ENCODE assay signal across 28 mouse cellular contexts in the genomic region with DNA sequence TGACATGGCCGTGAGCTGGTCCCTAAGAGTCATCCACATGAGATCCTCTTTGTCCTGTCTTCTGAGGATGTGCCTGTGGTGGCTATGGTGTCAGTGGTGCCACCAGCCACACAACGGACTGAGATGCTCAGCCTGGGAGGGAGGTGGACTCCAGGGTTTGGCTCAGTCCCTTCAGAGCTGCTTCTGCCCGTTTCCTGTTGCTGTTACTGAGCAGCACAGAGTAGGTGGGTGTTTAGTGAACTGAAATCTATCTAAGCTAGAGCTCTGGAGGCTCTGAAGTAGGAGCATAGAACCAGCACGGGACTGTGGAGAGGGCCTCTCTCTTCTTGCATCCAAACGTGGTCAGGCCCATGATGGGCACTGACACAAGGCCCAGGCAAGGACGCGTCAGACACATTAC. TPM values are rescaled to one million over a fixed set of nuclear protein-coding genes. Genes with fewer than 3 reads are reported as not detected.
DNase-seq lines count a peak whose midpoint lies in the region; ATAC-seq and TF ChIP-seq lines count a peak whose summit lies in the region.
"Had no signal": no experiment of that assay in that cellular context is flagged by ENCODE, and none has a peak within 500 bp of the region (broad histone marks: within the 10 kb centered on the region; RNA-seq: fewer than 3 reads in every experiment).

No protein-coding gene starts in this region.

- H3K79me2 ChIP-seq in liver, adult 2 months (ENCODE audit: control insufficient read depth, insufficient read depth, low read length), result no peaks in the 10 kb centered on the region

- no peaks in the 10 kb centered on the region for H3K9me3 ChIP-seq in liver, postnatal 0 days (ENCODE audit: low read length)
- H3K9me3 ChIP-seq: embryonic facial prominence, embryonic 13.5 days; embryonic facial prominence, embryonic 15.5 days; forebrain, embryonic 10.5 days; forebrain, embryonic 12.5 days; G1E had no signal

- intact Hi-C loops in left cerebral cortex, adult 2 months (cut with DNase I), result loop anchor here (5.0 kb wide), 1 partner anchor 57 kb away; no protein-coding TSS in a partner anchor

- H3K27me3 ChIP-seq in liver, adult 2 months (ENCODE audit: control insufficient read depth, insufficient read depth, low read length), result no peaks in the 10 kb centered on the region
- H3K27me3 ChIP-seq in liver, postnatal 0 days (ENCODE audit: insufficient read depth, low read length), result no peaks in the 10 kb centered on the region
- H3K27me3 ChIP-seq: CH12.LX; embryonic facial prominence, embryonic 13.5 days; embryonic facial prominence, embryonic 15.5 days; forebrain, embryonic 12.5 days; Patski had no signal

- ATAC-seq in frontal cortex, adult (ENCODE audit: low TSS enrichment), result peak; percentile 54; the same call in 1 of the 2 replicates
- ATAC-seq in liver, postnatal 0 days, result no peak
- ATAC-seq: activated CD4-positive, CD25-positive, alpha-beta regulatory T cell, adult 4 months; CD4-positive, CD25-positive, alpha-beta regulatory T cell, adult 4 months; forebrain, embryonic 14.5 days; Patski had no signal

- H3K4me2 ChIP-seq in liver, postnatal 0 days (ENCODE audit: low read depth, low read length), result no peak overlapping the region
- H3K4me2 ChIP-seq: embryonic facial prominence, embryonic 13.5 days; embryonic facial prominence, embryonic 15.5 days; forebrain, embryonic 12.5 days had no signal

- TF ChIP-seq POLR2A in liver, adult 2 months (IDR thresholded peaks at IDR 0.05; ENCODE audit: extremely low read depth, insufficient read depth, low read length), result no peak

- DNase-seq in frontal cortex, postnatal 14 days (ENCODE audit: low spot score in 2 of 2), result no peak
- DNase-seq in left cerebral cortex, adult 2 months (ENCODE audit: extremely low spot score in 1 of 2, low spot score in 2 of 2), result no peak
- DNase-seq in left cerebral cortex, adult 18-20 months (ENCODE audit: low spot score in 2 of 2), result no peak
- no peak for DNase-seq in liver, adult 2 months (ENCODE audit: extremely low read depth, low read depth, low spot score)
- no peak for DNase-seq in liver, postnatal 0 days
- peak; percentile 60 for DNase-seq in brain, adult 2 months (ENCODE audit: low read depth, low spot score)
- DNase-seq: adrenal gland, adult 8-10 months; adrenal gland, postnatal 36 days; B cell, adult 2 months; cerebellum, adult 11 months; cerebellum, adult 18-20 months; cerebellum, adult 8-10 months; cerebellum, adult 9-11 months; cerebellum, postnatal 14 days; cerebellum, postnatal 36 days; embryo, embryonic 11 days had no signal

- H3K36me3 ChIP-seq in liver, adult 2 months (ENCODE audit: control insufficient read depth, insufficient read depth, low read length), result no peaks in the 10 kb centered on the region; the same call in 1 of the 2 replicates
- H3K36me3 ChIP-seq in liver, postnatal 0 days (replicated peaks; ENCODE audit: insufficient read depth, low read length), result peaks cover 28% of the 10 kb centered on the region

- no peak for TF ChIP-seq CTCF in left cerebral cortex, adult 2 months (IDR thresholded peaks at IDR 0.05)
- no peak for TF ChIP-seq CTCF in liver, adult 2 months (IDR thresholded peaks at IDR 0.05; ENCODE audit: low read depth, low read length)
- no peak for TF ChIP-seq CTCF in liver, postnatal 0 days (IDR thresholded peaks at IDR 0.05; ENCODE audit: low read depth)

- no peak overlapping the region for H3K9ac ChIP-seq in liver, adult 2 months (ENCODE audit: low read depth, low read length)
- no peak overlapping the region for H3K9ac ChIP-seq in liver, postnatal 0 days (replicated peaks)
- H3K9ac ChIP-seq: embryonic facial prominence, embryonic 15.5 days; forebrain, embryonic 12.5 days had no signal

- TF ChIP-seq EP300 in liver, postnatal 0 days (IDR thresholded peaks at IDR 0.05; ENCODE audit: low read depth), result no peak

- WGBS in liver, adult 2 months, result 90% methylated on average over 7 of the region's 7 CpGs
- WGBS in liver, postnatal 0 days (ENCODE audit: insufficient replicate concordance), result 84% methylated on average over 7 of the region's 7 CpGs

- no peak overlapping the region for H3K4me3 ChIP-seq in left cerebral cortex, adult 2 months
- no peak overlapping the region for H3K4me3 ChIP-seq in liver, adult 2 months (ENCODE audit: insufficient read depth, low read depth, low read length)
- H3K4me3 ChIP-seq in liver, postnatal 0 days (ENCODE audit: low read depth, low read length), result no peak overlapping the region
- H3K4me3 ChIP-seq: embryonic facial prominence, embryonic 13.5 days; embryonic facial prominence, embryonic 15.5 days; erythroblast, embryonic 14.5 days; forebrain, embryonic 10.5 days; forebrain, embryonic 12.5 days had no signal

- peaks cover 54% of the 10 kb centered on the region for H3K4me1 ChIP-seq in liver, adult 2 months (ENCODE audit: control insufficient read depth, insufficient read depth, low read length)
- H3K4me1 ChIP-seq in liver, postnatal 0 days (ENCODE audit: insufficient read depth), result peaks cover 14% of the 10 kb centered on the region
- H3K4me1 ChIP-seq: embryonic facial prominence, embryonic 13.5 days; embryonic facial prominence, embryonic 15.5 days; forebrain, embryonic 10.5 days; forebrain, embryonic 12.5 days had no signal

- peak overlapping the region; percentile 28; the same call in 1 of the 2 replicates for H3K27ac ChIP-seq in left cerebral cortex, adult 2 months
- H3K27ac ChIP-seq in liver, adult 2 months (replicated peaks; ENCODE audit: insufficient read depth, low read depth, low read length), result peak overlapping the region; percentile 77
- no peak overlapping the region for H3K27ac ChIP-seq in liver, postnatal 0 days (ENCODE audit: low read depth)
- H3K27ac ChIP-seq: embryonic facial prominence, embryonic 13.5 days; embryonic facial prominence, embryonic 15.5 days; forebrain, embryonic 10.5 days; forebrain, embryonic 12.5 days had no signal

RNA-seq across cellular contexts. Expression of a gene that starts 28.5 kb away (rescaled TPM):
- total RNA-seq in left cerebral cortex, adult 2 months (2021), result 10 to 100 TPM; 39.2 to 44.6 TPM
- total RNA-seq in left cerebral cortex, adult 18-20 months (2021), result 10 to 100 TPM; 41.2 to 43.6 TPM
- total RNA-seq in liver, adult 2 months (2014; rRNA removed), result 104 and 108 TPM in 2 replicates
- polyA plus RNA-seq in liver, adult 2 months (2012; rRNA removed), result 122 and 131 TPM in 2 replicates
- polyA plus RNA-seq in liver, postnatal 0 days (2015; fragmentation: Nextera tagmentation; extraction: Ambion mirVana), result 122 and 126 TPM in 2 replicates
